Mouse (Mus musculus) testis, postnatal 14 days (tissue): ENCODE measurements around the gene Gart.
A peak's percentile ranks its signal among the peaks of the same experiment; 100 is the strongest.

ENCODE experiments used
- DNase-seq: peaks from one replicate; pipeline ENCODE4 v3.0.0; 2021; ENCODE audit warnings: low spot score

The Gart gene

GRCm38 (mm10) chr16:91646681-91647419 lies at the start of gene Gart:
Gene Gart (minus strand): TSS chr16:91646952.
- peak; percentile 94 for DNase-seq

- DNase-seq: no peak
Observed at GRCm38 (mm10) chr16:91695108-91695755, 48.5 kb upstream of the Gart start.

GRCm38 (mm10) chr16:91694455-91695084 lies 47.8 kb upstream of the Gart start:
- peak; percentile 39 for DNase-seq

GRCm38 (mm10) chr16:91689791-91690190 lies 43.0 kb upstream of the Gart start:
- DNase-seq: no peak

- peak; percentile 95 for DNase-seq
Observed at GRCm38 (mm10) chr16:91688619-91689334, 42.0 kb upstream of the Gart start, which contains the start of gene Donson. Gene Donson (minus strand): TSS chr16:91688770.

- peak; percentile 58 for DNase-seq
Observed at GRCm38 (mm10) chr16:91688023-91688618, 41.4 kb upstream of the Gart start.

- DNase-seq: no peak
Observed at GRCm38 (mm10) chr16:91686369-91686768, 39.6 kb upstream of the Gart start.

- DNase-seq: no peak
Observed at GRCm38 (mm10) chr16:91685526-91685925, 38.8 kb upstream of the Gart start.

- DNase-seq: no peak
Observed at GRCm38 (mm10) chr16:91680656-91681055, 33.9 kb upstream of the Gart start.

- no peak for DNase-seq
Observed at GRCm38 (mm10) chr16:91678147-91678911, 31.6 kb upstream of the Gart start.

- no peak for DNase-seq
Observed at GRCm38 (mm10) chr16:91674500-91674899, 27.7 kb upstream of the Gart start.

- no peak for DNase-seq
Observed at GRCm38 (mm10) chr16:91663795-91664194, 17.0 kb upstream of the Gart start.

- DNase-seq: no peak
Observed at GRCm38 (mm10) chr16:91662336-91662735, 15.6 kb upstream of the Gart start.

GRCm38 (mm10) chr16:91661397-91661796 lies 14.6 kb upstream of the Gart start:
- no peak for DNase-seq

- DNase-seq: no peak
Observed at GRCm38 (mm10) chr16:91659798-91660197, 13.0 kb upstream of the Gart start.

GRCm38 (mm10) chr16:91658471-91658870 lies 11.7 kb upstream of the Gart start:
- DNase-seq: no peak

- no peak for DNase-seq
Observed at GRCm38 (mm10) chr16:91657285-91657684, 10.5 kb upstream of the Gart start.

GRCm38 (mm10) chr16:91655285-91655684 lies 8.5 kb upstream of the Gart start:
- DNase-seq: no peak

- DNase-seq: no peak
Observed at GRCm38 (mm10) chr16:91652191-91652590, 5.4 kb upstream of the Gart start.

GRCm38 (mm10) chr16:91649781-91650180 lies 3.0 kb upstream of the Gart start:
- no peak for DNase-seq

- DNase-seq: no peak
Observed at GRCm38 (mm10) chr16:91649246-91649645, 2.5 kb upstream of the Gart start.
